Mouse (Mus musculus): Measurements from ENCODE around the gene Lrp2. TPM values are rescaled to one million over a fixed set of nuclear protein-coding genes. Genes with fewer than 3 reads are reported as not detected.
A peak's percentile ranks its signal among the peaks of the same experiment; 100 is the strongest.

Gene Lrp2
- polyA plus RNA-seq, 1 experiment: 0.07 TPM

DNA sequence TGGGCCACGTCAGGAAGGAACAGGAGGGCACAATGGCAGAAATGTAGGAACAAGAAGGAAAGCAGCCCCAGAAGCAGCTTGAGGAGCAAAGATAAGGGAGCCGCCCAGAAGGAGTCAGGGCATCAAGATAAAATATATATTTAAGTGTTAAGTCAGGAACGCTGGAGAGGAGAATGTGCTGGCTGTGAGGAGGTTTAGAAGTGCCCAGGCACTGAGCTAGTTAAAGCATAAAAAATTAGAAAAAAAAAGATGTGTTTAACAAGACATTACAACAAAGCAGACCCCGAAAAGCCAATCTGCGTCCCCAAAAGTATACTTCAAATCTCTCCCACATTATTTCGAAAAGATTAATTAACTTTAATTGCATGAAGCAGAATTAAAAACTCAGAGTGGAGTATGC lies 122.3 kb downstream of the Lrp2 start:
- H3K27me3 ChIP-seq (ENCODE audit: control insufficient read depth, insufficient read depth, insufficient read length): no peaks in the 10 kb centered on the region
- TF ChIP-seq MAX (IDR thresholded peaks at IDR 0.05; ENCODE audit: low read depth) (no peak), POLR2A (IDR thresholded peaks at IDR 0.05; ENCODE audit: insufficient read length, low read depth) (no peak), MYOD1 (IDR thresholded peaks at IDR 0.05; ENCODE audit: control insufficient read depth in 1 of 3, insufficient read length in 2 of 3, low read depth in 2 of 3) (no peak), TCF3 (IDR thresholded peaks at IDR 0.05; ENCODE audit: insufficient read length, low read depth) (no peak), REST (IDR thresholded peaks at IDR 0.05; ENCODE audit: insufficient read depth, insufficient read length) (no peak), MYOG (IDR thresholded peaks at IDR 0.05; ENCODE audit: control insufficient read depth in 1 of 3, insufficient read depth in 1 of 3, insufficient read length in 2 of 3, low read depth in 2 of 3) (no peak), E2F4 (IDR thresholded peaks at IDR 0.05; ENCODE audit: insufficient read depth) (no peak), POLR2AphosphoS2 (IDR thresholded peaks at IDR 0.05; ENCODE audit: insufficient read length, low read depth) (no peak), USF1 (IDR thresholded peaks at IDR 0.05; ENCODE audit: low read depth) (no peak), CEBPB (IDR thresholded peaks at IDR 0.05; ENCODE audit: insufficient read depth, poor library complexity, severe bottlenecking) (no peak)
- no peaks in the 10 kb centered on the region for H3K79me2 ChIP-seq (ENCODE audit: control insufficient read depth, insufficient read depth)
- no peak overlapping the region for H3ac ChIP-seq (ENCODE audit: control insufficient read depth, insufficient read length)
- no peaks in the 10 kb centered on the region for H3K36me3 ChIP-seq (ENCODE audit: control insufficient read depth, insufficient read depth)
- no peak overlapping the region for H3K4me2 ChIP-seq (ENCODE audit: low read depth)
- no peak overlapping the region for H3K4me3 ChIP-seq

DNA sequence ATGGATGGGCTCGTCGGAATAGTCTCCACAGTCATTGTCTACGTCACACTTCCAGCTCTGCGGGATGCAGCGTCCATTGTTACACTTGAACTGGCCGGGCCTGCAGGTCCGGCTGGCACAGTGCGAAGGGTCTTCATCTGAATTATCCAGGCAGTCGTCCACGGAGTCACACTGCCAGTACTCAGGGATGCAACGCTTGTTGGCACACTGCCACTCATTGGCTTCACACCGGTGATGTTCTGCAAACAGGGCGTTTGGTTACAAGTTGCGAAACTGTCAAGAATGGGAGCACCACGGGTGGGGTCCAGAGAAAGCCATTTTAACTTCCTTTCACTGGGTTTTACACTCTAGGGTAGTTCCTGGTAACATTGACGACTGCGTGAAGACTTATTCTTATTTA lies 126.4 kb downstream of the Lrp2 start:
- Histone ChIP-seq H3K27me3 (ENCODE audit: control insufficient read depth, insufficient read depth, insufficient read length) (no peaks in the 10 kb centered on the region), H3K4me2 (ENCODE audit: low read depth) (no peak overlapping the region), H3K4me3 (no peak overlapping the region), H3ac (ENCODE audit: control insufficient read depth, insufficient read length) (no peak overlapping the region), H3K79me2 (ENCODE audit: control insufficient read depth, insufficient read depth) (no peaks in the 10 kb centered on the region), H3K36me3 (ENCODE audit: control insufficient read depth, insufficient read depth) (no peaks in the 10 kb centered on the region)
- no peak for TF ChIP-seq TCF3 (IDR thresholded peaks at IDR 0.05; ENCODE audit: insufficient read length, low read depth)
- TF ChIP-seq POLR2AphosphoS2 (IDR thresholded peaks at IDR 0.05; ENCODE audit: insufficient read length, low read depth): no peak
- TF ChIP-seq SRF (IDR thresholded peaks at IDR 0.05; ENCODE audit: control insufficient read depth, insufficient read length, low read depth): no peak
- TF ChIP-seq USF1 (IDR thresholded peaks at IDR 0.05; ENCODE audit: low read depth): no peak
- no peak for TF ChIP-seq E2F4 (IDR thresholded peaks at IDR 0.05; ENCODE audit: insufficient read depth)
- TF ChIP-seq CEBPB (IDR thresholded peaks at IDR 0.05; ENCODE audit: insufficient read depth, poor library complexity, severe bottlenecking): no peak
- no peak for TF ChIP-seq POLR2A (IDR thresholded peaks at IDR 0.05; ENCODE audit: insufficient read length, low read depth)
- no peak for TF ChIP-seq MAX (IDR thresholded peaks at IDR 0.05; ENCODE audit: low read depth)
- TF ChIP-seq TCF12 (IDR thresholded peaks at IDR 0.05; ENCODE audit: insufficient read depth, poor library complexity, severe bottlenecking): no peak
- no peak for TF ChIP-seq REST (IDR thresholded peaks at IDR 0.05; ENCODE audit: insufficient read depth, insufficient read length)
- TF ChIP-seq MYOD1 (IDR thresholded peaks at IDR 0.05; ENCODE audit: control insufficient read depth in 1 of 3, insufficient read length in 2 of 3, low read depth in 2 of 3): no peak
- no peak for TF ChIP-seq MYOG (IDR thresholded peaks at IDR 0.05; ENCODE audit: control insufficient read depth in 1 of 3, insufficient read depth in 1 of 3, insufficient read length in 2 of 3, low read depth in 2 of 3)

DNA sequence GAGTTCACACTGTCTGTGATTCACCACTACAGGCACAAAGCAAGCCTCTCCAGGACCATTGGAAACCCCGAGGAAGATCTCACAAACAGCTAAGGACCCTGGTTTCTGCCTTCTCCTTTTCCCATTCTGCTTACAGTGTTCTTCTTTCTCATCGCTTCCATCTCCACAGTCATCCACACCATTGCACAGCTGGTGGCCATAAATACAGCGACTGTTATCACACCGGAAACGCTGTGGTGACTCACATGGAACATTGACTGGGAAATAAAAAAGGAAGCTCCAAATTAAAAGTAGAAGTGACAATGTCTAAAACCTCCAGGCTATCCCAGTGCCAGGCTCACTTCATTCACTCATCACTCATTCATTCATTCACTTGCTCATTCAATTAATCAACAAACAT lies 134.7 kb downstream of the Lrp2 start:
- TF ChIP-seq TCF3 (IDR thresholded peaks at IDR 0.05; ENCODE audit: insufficient read length, low read depth) (no peak), MYOD1 (IDR thresholded peaks at IDR 0.05; ENCODE audit: control insufficient read depth in 1 of 3, insufficient read length in 2 of 3, low read depth in 2 of 3) (peak in 2 of 3 experiments; percentile 60 to 69)
- no peaks in the 10 kb centered on the region for H3K79me2 ChIP-seq (ENCODE audit: control insufficient read depth, insufficient read depth)

DNA sequence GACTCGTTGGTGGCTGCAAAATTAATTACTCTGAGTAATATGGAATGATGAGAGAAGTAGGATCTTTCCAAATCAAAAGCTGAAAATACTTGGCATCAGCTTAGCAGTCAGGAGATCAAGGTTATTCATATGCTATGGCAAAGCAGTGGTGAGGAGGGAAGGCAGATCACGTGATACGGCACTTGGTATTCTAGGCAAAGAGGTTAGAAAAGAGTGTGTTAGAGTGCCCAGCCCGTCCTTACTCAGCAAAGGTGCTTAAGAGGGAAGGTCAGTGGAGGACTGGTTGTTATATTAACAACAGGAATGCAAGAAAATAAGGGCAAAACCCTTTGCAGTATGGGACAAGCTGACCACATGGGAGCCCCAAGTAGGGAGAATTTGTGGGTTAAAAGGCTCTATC lies 137.3 kb downstream of the Lrp2 start:
- Histone ChIP-seq H3ac (ENCODE audit: control insufficient read depth, insufficient read length) (no peak overlapping the region), H3K4me2 (ENCODE audit: low read depth) (no peak overlapping the region), H3K36me3 (ENCODE audit: control insufficient read depth, insufficient read depth) (no peaks in the 10 kb centered on the region), H3K27me3 (ENCODE audit: control insufficient read depth, insufficient read depth, insufficient read length) (no peaks in the 10 kb centered on the region), H3K79me2 (ENCODE audit: control insufficient read depth, insufficient read depth) (no peaks in the 10 kb centered on the region), H3K4me3 (no peak overlapping the region)
- TF ChIP-seq TCF3 (IDR thresholded peaks at IDR 0.05; ENCODE audit: insufficient read length, low read depth): no peak
- no peak for TF ChIP-seq SRF (IDR thresholded peaks at IDR 0.05; ENCODE audit: control insufficient read depth, insufficient read length, low read depth)
- TF ChIP-seq MYOG (IDR thresholded peaks at IDR 0.05; ENCODE audit: control insufficient read depth in 1 of 3, insufficient read depth in 1 of 3, insufficient read length in 2 of 3, low read depth in 2 of 3): no peak
- TF ChIP-seq E2F4 (IDR thresholded peaks at IDR 0.05; ENCODE audit: insufficient read depth): no peak
- TF ChIP-seq MAX (IDR thresholded peaks at IDR 0.05; ENCODE audit: low read depth): no peak
- no peak for TF ChIP-seq TCF12 (IDR thresholded peaks at IDR 0.05; ENCODE audit: insufficient read depth, poor library complexity, severe bottlenecking)
- no peak for TF ChIP-seq USF1 (IDR thresholded peaks at IDR 0.05; ENCODE audit: low read depth)
- TF ChIP-seq POLR2AphosphoS2 (IDR thresholded peaks at IDR 0.05; ENCODE audit: insufficient read length, low read depth): no peak
- TF ChIP-seq CEBPB (IDR thresholded peaks at IDR 0.05; ENCODE audit: insufficient read depth, poor library complexity, severe bottlenecking): no peak

More for the DNA sequence above, 134.7 kb downstream of the Lrp2 start:
- Histone ChIP-seq H3K4me2 (ENCODE audit: low read depth) (peak overlapping the region; percentile 42), H3ac (ENCODE audit: control insufficient read depth, insufficient read length) (no peak overlapping the region), H3K27me3 (ENCODE audit: control insufficient read depth, insufficient read depth, insufficient read length) (no peaks in the 10 kb centered on the region), H3K36me3 (ENCODE audit: control insufficient read depth, insufficient read depth) (no peaks in the 10 kb centered on the region), H3K4me3 (no peak overlapping the region)

DNA sequence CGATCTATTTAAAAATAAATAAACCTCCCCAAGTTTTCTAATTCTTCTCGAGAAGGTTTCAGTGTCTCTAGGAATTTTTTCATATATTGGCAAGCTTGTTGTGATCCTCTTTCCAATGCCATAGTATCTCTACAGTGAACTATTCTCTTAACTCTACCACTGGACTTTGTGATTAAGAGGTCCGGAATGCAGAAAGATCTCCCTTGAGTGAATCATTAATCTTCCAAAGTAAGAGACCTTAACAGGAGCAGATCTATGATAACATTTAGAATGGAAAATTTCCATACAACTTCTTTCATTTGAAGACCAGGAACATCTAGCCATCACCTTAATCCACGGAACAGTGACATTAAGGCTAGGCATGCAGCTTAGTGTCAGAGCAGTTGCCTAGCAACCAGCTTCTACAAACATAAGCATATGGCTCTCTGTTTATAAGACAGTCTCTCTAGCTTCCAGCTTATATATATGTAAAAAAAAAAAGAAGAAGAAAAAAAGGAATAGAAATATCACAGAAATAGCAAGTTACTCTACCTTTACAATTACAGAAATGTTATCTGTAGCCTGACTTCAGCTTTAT lies 139.9 kb downstream of the Lrp2 start:
- no peaks in the 10 kb centered on the region for H3K27me3 ChIP-seq (ENCODE audit: control insufficient read depth, insufficient read depth, insufficient read length)
- no peak overlapping the region for H3K4me2 ChIP-seq (ENCODE audit: low read depth)
- no peaks in the 10 kb centered on the region for H3K36me3 ChIP-seq (ENCODE audit: control insufficient read depth, insufficient read depth)
- H3K4me3 ChIP-seq: no peak overlapping the region
- TF ChIP-seq CEBPB (IDR thresholded peaks at IDR 0.05; ENCODE audit: insufficient read depth, poor library complexity, severe bottlenecking): no peak
- TF ChIP-seq REST (IDR thresholded peaks at IDR 0.05; ENCODE audit: insufficient read depth, insufficient read length): no peak
- TF ChIP-seq POLR2A (IDR thresholded peaks at IDR 0.05; ENCODE audit: insufficient read length, low read depth): no peak
- H3K79me2 ChIP-seq (ENCODE audit: control insufficient read depth, insufficient read depth): no peaks in the 10 kb centered on the region
- H3ac ChIP-seq (ENCODE audit: control insufficient read depth, insufficient read length): no peak overlapping the region
